Mouse (Mus musculus) kidney, postnatal 4 days (tissue): ENCODE results near the gene Rnf151.

Experiments used
- DNase-seq, 2 experiments: peaks; one replicate each; pipeline ENCODE4 v3.0.0; 2021; ENCODE audit warnings: mixed read lengths in 2 of 2

Gene Rnf151

DNA sequence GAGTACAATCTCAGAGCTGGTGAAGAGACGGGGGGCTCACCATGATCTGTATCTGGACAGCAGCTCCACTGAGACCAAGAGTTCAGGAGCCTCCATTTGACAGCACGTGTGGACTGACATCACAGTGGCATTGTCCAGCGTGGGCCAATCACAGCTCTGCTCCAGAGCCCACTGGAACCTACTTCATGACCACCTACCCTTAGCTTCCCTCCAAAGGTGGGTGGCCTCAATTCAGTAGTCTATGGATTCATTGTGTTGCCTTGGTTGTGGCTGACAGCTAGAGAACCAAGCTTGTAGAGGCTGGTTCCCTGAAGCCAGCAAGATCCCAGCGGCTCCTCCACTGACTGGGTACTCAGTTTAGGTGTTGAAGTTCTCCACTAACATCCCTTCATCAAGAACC lies at the start of gene Rnf151, which contains the start of gene Rps2:
TSS of gene Rnf151 (minus strand) at position 121 of the 400 bp plus-strand sequence.
TSS of gene Rps2 (plus strand) at position 174 of the 400 bp plus-strand sequence.
- no peak for DNase-seq

DNA sequence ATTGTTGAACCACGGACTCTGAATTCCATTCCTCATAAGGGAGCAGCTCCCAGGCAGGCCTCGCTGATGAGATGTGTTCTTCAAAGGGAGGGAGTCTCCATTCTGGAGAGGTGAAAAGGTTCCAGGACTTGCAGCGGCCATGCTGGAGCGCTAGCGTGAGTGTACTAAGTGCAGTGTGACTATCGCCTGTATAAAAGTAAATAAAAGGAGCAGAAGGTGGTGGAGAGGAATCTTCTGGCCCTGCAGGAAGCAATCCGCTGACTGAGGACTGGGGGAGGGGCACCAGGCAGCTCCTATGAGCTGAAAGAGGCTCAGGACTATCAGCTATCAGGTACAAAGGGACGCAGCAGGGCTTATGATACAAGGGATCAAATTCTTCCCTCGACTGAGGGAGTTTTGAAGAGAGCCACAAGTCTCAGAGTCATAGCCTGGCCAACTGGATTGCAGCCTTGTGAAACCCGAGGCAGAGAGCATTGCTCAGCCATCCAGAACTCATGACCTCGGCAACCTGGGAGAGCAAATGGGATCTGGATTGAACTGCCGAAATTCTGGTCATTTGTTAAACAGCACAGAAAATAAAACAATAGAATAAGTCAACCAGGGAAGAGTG lies 48.5 kb upstream of the Rnf151 start:
- peak; percentile 44 to 56 for DNase-seq

DNA sequence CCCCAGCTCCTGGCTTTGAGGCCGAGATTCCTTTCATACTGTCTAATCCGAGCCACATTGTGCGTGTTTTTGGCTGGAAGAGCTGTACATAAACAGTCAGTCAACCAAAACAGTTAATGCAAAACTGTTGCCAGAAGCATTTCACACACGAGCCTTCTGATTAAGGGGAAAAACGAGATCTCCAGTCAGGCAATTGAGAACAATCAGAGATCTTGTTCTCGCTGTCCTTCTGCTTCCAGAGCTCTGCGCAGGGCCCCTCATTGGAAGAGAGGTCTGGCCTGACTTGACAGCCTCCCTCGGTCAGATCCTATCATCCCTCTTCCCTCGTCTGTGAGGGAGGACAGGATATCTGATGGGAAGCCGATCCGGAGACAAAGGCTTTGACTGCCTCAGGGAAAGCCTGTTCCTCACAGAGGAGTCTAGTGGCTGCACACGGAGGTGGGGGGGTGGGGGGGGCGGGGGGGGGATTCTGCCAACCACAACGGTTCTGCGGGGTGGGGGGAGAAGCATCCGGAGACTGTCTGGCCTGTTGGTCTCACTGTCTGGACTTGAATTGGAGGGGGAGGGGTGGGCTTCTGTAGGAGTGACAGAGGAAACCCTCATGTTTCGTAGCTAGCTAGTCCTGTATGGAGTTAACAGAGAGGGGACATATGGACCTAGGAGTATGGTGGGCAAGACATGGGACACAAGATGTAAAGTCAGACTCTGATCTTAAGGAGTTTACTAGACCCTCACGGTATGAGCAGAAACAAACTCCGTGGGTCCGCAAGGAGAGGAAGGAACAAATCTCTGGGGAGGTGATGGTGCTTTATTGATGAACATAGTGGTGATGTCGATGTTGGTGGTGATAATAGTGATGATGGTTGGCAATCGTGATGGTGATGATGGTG lies 47.4 kb upstream of the Rnf151 start:
- peak in 1 of 2 experiments; percentile 44 for DNase-seq

DNA sequence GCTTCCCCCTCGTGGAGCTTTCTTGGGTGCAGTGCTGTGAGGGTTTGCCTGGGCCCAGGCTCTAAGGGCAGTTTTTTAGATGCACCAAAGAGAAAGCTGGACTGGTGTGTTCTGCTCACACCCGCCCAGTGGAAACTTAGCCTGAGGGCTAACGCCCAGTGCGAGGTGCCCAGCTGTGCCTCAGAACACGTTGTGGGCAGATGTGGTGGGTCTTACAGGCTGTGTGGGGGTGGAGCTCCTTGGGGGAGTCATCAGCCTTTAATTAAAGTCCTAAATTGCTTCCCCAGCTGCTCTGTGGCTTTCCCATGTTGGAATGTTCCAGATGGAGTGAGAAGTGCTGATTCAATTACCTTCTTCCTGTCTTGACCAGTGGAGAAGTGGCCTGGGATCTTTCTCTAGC lies 43.3 kb upstream of the Rnf151 start:
- peak; percentile 39 to 66 for DNase-seq

DNA sequence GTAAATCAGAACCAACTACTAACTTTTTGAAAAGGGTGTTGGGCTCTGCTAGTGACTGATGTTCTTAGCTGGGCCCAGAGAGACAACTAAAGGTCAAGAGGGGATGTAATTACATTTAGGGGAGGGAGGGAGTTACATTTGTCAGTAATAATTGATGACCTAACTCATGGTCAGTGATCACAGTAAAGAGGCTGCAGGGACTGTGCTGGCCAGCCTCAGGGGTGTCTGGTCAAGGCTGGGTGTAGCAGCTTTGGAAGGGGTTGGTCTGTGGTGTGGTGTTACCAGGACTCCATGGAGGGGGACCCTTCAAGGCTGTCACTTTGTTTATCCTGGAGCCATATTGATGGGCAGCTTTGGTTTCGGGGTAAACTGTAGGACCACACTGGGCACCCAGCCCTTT lies 39.5 kb upstream of the Rnf151 start:
- no peak for DNase-seq

DNA sequence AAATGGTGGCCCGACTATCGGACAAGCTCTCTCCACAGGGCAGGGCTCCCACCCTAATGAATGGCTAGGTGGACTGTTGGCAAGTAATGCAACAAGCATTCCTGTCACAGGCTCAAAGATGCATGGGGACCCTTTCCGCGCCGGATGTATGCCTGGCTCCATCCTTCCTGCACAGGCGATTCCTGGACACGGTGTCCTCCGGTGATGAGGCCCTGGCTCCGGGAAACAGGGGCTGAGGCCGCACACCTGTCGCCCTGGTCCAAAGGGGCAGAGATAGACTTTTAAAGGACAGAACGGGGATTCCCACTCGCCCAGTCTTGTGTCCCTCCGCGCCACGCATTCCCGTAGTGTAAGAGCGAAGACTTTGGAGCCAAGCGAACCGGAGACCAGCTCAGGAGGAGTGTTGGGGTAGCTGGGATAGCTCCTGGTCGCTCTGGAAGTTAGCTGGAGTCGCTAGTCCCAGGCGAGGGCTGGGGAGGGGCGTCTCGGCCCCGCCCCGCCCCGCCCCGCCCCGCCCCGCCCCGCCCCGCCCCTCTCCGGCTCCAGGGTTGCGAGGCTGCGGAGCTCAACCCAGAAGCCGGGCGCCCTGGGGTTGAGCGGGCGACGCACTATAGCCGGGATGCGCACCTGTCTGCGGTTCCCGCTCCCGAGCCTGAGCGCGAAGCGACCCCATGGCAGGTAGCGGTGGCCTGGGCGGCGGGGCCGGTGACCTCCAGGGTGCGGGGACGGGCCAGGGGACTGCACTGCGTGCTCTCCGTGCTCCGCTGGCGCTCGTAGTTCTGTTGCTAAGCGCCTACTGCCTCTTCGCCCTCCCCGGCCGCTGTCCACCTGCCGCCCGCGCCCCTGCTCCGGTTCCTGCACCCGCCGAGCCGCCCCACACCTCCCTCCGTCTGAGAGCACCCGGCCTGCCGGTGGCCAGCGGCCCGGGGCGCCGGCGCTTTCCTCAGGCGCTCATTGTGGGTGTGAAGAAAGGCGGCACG lies 34.8 kb upstream of the Rnf151 start, which contains the start of gene Hs3st6:
TSS of gene Hs3st6 (plus strand) at position 574 of the 980 bp plus-strand sequence.
- peak; percentile 55 to 70 for DNase-seq

DNA sequence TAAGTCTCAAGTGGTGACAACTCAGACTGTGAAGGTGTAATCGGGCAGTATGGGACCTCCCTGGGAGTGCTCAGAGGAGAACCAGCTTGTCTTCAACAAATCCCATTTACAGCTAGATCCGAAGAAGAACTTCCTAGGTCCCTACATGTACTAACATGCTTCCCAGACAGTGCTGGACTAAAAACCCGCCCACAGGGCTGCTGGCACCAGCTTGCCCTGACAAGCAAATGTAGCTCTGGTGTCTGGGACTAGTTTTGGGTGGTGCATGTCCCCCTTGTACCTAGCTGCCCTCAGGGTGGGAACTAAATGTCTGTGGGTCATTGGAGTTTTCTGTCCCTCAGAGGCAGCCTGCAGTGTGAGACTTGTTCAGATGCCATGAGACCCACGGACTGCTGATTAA lies 33.7 kb upstream of the Rnf151 start:
- DNase-seq = no peak

DNA sequence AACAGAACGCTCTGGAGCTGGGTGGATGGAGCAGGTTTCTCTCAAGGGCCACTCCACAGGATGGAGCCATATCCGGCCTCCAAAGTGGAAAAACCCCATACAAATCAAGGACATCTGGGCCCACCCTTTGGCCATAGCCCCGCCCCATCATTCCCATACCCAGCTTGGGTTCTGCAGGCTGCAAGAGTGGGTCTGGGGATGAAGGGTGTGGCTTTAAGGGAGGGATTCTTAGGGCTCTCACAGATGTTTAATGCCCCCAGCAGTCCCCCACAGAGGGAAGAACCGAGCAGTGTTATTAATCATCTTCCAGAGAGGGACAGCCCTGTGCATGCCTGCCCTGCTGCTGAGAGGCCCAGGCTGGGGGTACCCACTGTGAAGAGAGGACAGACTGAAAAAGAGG lies 29.1 kb upstream of the Rnf151 start:
- DNase-seq = no peak

DNA sequence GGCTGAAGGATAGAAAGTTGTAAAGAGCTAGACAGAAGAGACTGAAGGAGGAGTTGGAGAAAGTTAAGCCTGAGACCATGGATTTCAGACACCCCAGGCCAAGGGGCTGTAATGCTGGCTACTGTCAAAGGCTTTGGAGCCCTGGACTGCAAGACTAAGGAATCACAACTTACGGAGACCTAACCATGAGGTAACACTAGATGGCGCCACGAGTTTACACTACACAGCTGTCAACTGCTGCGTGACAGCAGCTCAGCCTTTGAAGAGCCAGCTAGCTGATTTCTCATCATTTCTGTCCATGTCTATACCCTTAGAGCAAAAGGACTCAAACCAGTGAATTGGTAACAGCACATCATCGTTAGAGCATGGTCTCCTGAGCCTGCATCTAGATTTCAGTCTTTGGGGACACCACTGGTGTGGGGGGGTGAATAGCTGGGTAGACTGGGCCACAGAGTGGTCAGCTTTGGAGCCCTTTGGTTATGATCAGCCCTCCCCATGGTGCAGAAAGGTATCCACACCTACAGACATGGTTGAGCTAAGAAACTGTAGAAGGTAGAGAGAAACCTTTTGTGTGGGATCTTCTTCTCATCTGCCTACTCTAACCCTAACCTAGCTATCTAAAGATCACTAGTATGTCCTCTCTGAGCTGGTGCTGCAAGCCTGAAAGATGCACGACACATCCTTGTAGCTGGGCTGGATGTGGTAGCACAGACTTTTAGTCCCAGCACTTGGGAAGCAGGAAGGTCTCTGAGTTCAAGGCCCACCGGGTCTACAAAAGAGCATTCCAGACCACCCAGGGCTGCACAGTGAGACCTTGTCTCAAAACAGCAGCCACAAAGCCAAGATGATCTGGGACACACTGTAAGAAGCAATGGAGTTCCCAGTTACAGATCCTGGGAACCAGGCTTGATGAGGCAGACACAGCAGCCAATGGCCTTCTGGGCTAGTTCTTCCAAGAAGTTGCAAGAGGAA lies 27.9 kb upstream of the Rnf151 start:
- DNase-seq = peak; percentile 91 to 92

DNA sequence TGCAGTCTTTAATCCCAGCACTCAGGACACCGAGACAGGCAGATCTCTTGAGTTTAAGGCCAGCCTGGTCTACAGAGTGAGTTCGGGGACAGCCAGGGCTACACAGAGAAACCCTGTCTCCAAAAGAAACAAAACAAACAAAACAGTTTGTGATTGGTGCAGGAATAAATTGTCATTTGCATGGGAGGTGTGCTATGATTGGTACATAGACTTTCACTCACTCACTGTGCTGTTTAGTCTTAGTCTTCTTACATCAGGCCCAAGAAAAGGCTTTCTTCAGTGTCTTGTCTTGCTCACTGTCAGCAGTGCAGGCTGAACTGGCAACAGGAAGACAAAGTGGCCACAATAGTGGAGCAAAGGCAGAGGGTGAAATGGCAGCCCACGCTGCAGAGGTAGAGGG lies 26.5 kb upstream of the Rnf151 start:
- no peak for DNase-seq

DNA sequence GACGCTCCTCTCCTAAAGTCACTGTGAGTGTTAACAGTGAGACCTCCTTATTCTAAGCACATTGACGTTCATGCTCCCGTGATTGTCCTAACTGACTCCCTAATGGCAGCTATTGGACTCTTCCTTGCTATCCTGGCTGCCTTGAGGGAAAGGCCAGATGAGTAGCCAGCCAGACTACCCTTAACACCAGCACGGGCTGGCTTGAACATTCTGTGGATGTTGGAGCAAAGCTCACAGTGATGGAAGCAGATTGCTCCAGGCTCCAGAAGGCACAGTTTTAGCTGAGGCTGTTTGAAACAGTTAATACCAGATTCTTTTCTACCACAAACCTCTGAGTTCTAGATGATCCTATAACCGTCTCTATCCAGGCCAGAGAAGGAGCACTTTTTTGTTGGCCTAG lies 26.0 kb upstream of the Rnf151 start:
- no peak for DNase-seq

DNA sequence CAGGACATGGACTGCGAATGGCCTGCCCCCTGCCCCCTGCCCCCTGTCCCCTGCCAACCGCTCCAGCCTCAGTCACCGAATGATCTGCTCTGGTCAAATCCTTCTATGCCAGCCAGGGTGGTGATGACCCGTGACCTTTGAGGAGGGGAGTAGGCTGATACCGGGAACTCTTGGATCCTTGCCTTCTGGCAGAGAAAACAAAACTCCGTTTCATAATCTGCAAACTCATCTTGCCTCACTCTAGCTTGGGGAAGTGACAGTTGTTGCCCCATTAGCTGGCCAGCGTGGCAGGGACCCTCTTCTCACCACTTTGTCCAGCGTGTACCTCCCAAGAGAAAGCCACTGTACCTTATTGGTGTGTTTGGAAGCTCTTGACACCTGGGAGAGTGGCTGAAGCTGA lies 24.4 kb upstream of the Rnf151 start:
- DNase-seq = no peak

DNA sequence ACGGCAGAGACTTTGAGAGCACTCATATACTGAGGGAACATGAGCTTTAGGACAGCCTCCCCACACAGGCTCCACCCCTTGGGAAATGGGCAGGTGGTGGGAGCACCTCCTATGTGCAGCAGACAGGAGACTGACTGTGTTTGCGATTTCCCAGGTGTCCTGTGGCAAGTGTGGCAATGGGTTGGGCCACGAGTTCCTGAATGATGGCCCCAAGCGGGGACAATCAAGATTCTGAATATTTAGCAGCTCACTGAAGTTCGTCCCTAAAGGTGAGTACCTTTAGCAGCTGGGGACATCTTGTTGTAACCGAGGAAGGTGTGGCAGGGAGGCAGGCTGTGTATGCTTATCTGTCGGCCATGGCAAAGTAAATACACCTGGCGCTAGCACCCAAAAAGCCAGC lies 22.1 kb upstream of the Rnf151 start:
- DNase-seq = no peak

DNA sequence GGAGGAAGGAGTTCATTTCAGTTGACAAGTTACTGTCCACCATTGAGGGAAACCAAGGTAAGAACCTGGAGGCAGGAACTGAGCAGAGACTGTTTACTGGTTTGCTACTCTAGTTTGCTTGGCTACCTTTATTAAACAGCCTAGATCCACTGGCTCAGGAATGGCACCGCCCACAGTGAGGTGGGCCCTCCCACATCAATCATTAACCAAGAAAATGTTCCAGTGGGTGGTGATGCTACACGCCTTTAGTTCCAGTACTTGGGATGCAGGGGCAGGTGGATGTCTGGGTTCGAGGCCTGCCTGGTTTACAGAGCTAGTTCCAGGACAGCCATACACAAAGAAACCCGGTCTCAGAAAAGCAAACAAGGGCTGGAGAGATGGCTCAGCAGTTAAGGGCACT lies 20.4 kb upstream of the Rnf151 start:
- DNase-seq = peak; percentile 47 to 62

DNA sequence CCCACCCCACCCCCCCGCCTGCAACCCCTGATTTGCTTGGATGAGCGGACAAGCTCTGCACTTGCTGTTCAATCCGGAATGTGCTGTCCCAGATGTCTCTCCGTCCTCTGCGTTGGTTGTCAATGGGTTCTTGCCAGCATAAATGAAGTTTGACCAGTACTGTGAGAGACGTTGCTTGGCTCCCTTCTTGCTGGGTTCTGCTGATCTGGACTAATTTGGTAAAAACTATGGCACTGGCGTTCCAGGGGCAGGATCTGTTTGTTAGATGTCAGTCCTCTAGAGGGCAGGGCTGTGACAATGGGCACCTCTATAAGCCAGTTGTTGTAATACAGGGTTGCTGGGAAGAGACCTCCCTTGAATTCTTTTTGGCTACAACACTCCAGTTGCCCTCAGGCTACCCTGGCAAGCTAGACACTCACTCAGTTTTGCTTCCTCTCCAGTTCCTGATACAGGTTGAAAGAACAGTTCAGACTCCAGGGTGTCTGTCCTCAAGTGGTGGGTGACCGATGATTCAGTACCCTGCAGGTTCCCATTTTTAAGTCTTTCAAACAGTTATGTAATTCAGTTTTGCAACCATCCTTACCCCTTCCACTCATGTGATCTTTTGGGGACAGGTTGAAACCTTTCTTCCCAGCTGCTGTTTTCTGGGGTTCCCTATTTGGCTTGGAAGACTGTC lies 19.4 kb upstream of the Rnf151 start:
- no peak for DNase-seq

DNA sequence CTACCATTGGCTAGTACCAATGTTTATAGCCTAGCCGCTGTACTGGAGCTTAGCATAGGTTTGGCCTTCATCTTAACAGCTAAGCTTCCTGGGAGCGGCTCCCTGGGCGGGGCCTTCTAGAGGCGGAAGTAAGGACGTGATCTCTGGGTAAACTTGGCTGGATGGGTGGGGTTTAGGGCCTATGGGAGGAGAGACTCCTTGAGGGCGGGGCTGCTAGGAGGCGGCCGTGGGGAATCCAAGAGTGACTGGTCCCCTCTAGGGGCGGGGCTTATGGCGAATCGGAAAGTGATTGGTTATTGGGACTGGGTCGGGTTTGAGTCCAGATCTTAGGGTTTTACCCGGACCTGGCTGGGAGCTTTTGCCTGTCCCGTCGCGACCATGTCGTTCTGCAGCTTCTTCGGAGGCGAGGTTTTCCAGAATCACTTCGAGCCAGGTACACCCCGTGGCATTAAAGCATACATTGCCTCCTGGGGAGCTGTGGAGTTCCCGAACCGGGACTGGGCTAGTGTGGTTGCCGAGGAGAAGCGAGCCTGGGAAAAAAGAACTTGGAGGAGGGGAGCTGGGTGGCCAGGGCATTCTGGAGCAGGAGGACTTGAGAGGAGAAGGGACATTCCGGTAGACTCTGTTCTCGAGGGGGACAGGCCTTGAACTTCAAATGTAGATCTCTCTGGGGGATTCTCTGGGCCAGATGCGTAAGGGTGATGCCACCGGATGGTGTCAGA lies 18.6 kb upstream of the Rnf151 start, which contains the start of gene Msrb1:
TSS of gene Msrb1 (plus strand) at position 313 of the 722 bp plus-strand sequence.
- DNase-seq = peak; percentile 95 to 97

DNA sequence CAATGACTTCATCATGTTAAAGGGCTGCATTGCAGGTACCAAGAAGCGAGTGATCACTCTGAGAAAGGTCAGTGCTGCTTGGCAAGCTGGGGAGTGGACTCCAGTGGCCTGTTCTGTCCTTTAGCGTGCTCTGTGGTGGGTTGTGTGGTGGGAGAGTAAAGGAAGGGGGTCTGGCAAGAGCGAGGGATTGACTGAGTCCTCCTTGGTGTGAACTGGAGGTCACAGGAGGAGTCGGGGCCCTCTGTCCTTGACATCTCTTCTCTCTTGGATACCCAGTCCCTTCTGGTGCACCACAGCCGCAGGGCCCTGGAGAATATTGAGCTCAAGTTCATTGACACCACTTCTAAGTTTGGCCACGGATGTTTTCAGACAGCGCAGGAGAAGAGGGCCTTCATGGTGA lies 17.6 kb upstream of the Rnf151 start:
- DNase-seq = no peak

DNA sequence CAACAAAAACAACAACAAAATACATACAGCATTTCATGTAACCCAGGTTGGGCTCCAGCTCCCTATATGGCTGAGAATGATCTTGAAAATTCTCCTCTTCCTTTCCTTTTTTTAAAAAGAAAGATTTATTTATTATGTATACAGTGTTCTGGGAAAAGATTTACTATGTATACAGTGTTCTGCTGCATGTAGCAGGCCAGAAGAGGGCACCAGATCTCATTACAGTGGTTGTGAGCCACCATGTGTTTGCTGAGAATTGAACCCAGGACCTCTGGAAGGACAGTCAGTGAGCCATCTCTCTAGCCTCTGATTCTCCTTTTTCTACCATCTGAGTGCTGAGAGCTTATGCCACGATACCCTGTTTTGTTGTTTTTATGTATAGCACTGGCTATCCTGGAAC lies 16.6 kb upstream of the Rnf151 start:
- DNase-seq = no peak

DNA sequence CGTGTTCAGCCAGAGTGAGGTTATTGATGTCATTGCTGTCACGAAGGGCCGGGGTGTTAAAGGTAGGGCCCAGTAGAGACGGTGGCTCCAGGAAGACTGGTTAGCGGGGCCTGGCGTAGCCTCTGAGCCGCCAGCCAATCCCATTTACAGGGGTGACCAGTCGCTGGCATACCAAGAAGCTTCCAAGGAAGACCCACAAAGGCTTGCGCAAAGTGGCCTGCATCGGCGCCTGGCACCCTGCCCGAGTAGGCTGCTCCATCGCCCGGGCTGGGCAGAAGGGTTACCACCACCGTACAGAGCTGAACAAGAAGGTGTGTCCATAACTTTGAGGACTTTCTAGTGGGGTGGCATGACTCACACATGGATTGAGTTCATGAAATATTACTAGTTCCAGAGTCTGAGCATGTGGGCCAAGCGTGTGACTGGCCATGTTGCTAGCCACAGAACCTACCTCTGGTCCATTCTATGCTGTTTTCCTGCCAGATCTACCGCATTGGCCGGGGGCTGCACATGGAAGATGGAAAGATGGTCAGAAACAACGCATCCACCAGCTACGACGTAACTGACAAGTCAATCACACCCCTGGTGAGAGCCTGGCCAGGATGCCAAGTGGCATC lies 15.7 kb upstream of the Rnf151 start:
- no peak for DNase-seq
